Mouse (Mus musculus) v-Abl transformed pro-B cells (cell line): Measurements from ENCODE around the gene Ap4m1.

Experiments used
- in situ Hi-C, 2 experiments: fragments of 400-800 bp; cut with MboI; formaldehyde crosslinking; loops; one replicate each; pipeline ENCODE4 v1.15.1; 2025; ENCODE audit not compliant: unreplicated experiment in 2 of 2

Ap4m1 gene

GRCm38 (mm10) chr5:138193771-138194727 lies 22.2 kb downstream of the Ap4m1 start, which contains the start of gene Mblac1:
Gene Mblac1, plus strand, starts transcription at chr5:138194314.
- in situ Hi-C loops, result loop anchor here in 1 of 2 experiments (5.0 kb wide), 1 partner anchor 58 kb away; no protein-coding TSS in a partner anchor

- in situ Hi-C loops, result loop anchor here in 1 of 2 experiments (5.0 kb wide), 1 partner anchor 57 kb away; no protein-coding TSS in a partner anchor
These were observed 23.0 kb downstream of the Ap4m1 start for GRCm38 (mm10) chr5:138194755-138195345.

GRCm38 (mm10) chr5:138195463-138195862 lies 23.7 kb downstream of the Ap4m1 start:
- in situ Hi-C loops, result no loop called here

GRCm38 (mm10) chr5:138199576-138199975 lies 27.8 kb downstream of the Ap4m1 start:
- in situ Hi-C loops, result no loop called here

- in situ Hi-C loops, result loop anchor here (25.0 kb wide), 2 partner anchors 215 to 435 kb away; partner anchors contain the start of gene Azgp1 (in 1 of the 2)
These were observed 30.3 kb downstream of the Ap4m1 start for GRCm38 (mm10) chr5:138202086-138202485.

GRCm38 (mm10) chr5:138207253-138207652 lies 35.5 kb downstream of the Ap4m1 start:
- in situ Hi-C loops, result loop anchor here (25.0 kb wide), 2 partner anchors 220 to 430 kb away; partner anchors contain the start of gene Azgp1 (in 1 of the 2)

- in situ Hi-C loops, result loop anchor here (25.0 kb wide), 2 partner anchors 221 to 429 kb away; partner anchors contain the start of gene Azgp1 (in 1 of the 2)
These were observed 36.1 kb downstream of the Ap4m1 start for GRCm38 (mm10) chr5:138207873-138208272.

GRCm38 (mm10) chr5:138216632-138217031 lies 44.8 kb downstream of the Ap4m1 start:
- in situ Hi-C loops, result loop anchor here (25.0 kb wide), 2 partner anchors 229 to 421 kb away; partner anchors contain the start of gene Azgp1 (in 1 of the 2)

GRCm38 (mm10) chr5:138219864-138220263 lies 48.1 kb downstream of the Ap4m1 start:
- in situ Hi-C loops, result loop anchor here (5.0 to 25.0 kb wide), 7 partner anchors 225 to 417 kb away; partner anchors contain the start of genes Azgp1 (in 1 of the 2) and Zfp157 (in 1 of the 2)

GRCm38 (mm10) chr5:138222111-138222510 lies 50.3 kb downstream of the Ap4m1 start:
- in situ Hi-C loops, result loop anchor here (5.0 to 25.0 kb wide), 7 partner anchors 223 to 415 kb away; partner anchors contain the start of genes Azgp1 (in 1 of the 2) and Zfp157 (in 1 of the 2)

- in situ Hi-C loops, result loop anchor here (5.0 to 25.0 kb wide), 7 partner anchors 222 to 414 kb away; partner anchors contain the start of genes Azgp1 (in 1 of the 2) and Zfp157 (in 1 of the 2)
These were observed 51.5 kb downstream of the Ap4m1 start for GRCm38 (mm10) chr5:138223287-138223686.

- in situ Hi-C loops, result loop anchor here in 1 of 2 experiments (10.0 kb wide), 2 partner anchors 219 to 249 kb away; partner anchors contain the start of gene Zfp157
These were observed 53.9 kb downstream of the Ap4m1 start, which contains the start of gene Nxpe5 for GRCm38 (mm10) chr5:138225700-138226099. Gene Nxpe5, plus strand, starts transcription at chr5:138225898.

GRCm38 (mm10) chr5:138226491-138226890 lies 54.7 kb downstream of the Ap4m1 start:
- in situ Hi-C loops, result loop anchor here in 1 of 2 experiments (10.0 kb wide), 2 partner anchors 218 to 248 kb away; partner anchors contain the start of gene Zfp157

GRCm38 (mm10) chr5:138227367-138227766 lies 55.6 kb downstream of the Ap4m1 start:
- in situ Hi-C loops, result loop anchor here in 1 of 2 experiments (10.0 kb wide), 2 partner anchors 217 to 247 kb away; partner anchors contain the start of gene Zfp157

- in situ Hi-C loops, result loop anchor here in 1 of 2 experiments (10.0 kb wide), 2 partner anchors 217 to 247 kb away; partner anchors contain the start of gene Zfp157
These were observed 56.2 kb downstream of the Ap4m1 start for GRCm38 (mm10) chr5:138228026-138228425.

GRCm38 (mm10) chr5:138229511-138229910 lies 57.7 kb downstream of the Ap4m1 start:
- in situ Hi-C loops, result loop anchor here in 1 of 2 experiments (10.0 kb wide), 2 partner anchors 215 to 245 kb away; partner anchors contain the start of gene Zfp157
